Mouse (Mus musculus) B cell, adult 2 months (primary cell): ENCODE results near the gene Slc37a3.
"Not testable (repeated sequence)": the region's sequence is repeated elsewhere in the genome, so short reads cannot be mapped to it uniquely, and the experiment has no call there.

Source experiments
- DNase-seq, 2 experiments: peaks; one replicate each; pipeline ENCODE4 v3.0.0; 2022

Slc37a3 gene

GRCm38 (mm10) chr6:39378161-39378835, 823 bp upstream of the Slc37a3 start:
- not testable (repeated sequence) for DNase-seq

- no peak for DNase-seq
Observed at GRCm38 (mm10) chr6:39376775-39377174, 700 bp downstream of the Slc37a3 start.

GRCm38 (mm10) chr6:39373301-39373955, 4.0 kb downstream of the Slc37a3 start:
- DNase-seq, result no peak

- peak; percentile 43 to 49 for DNase-seq
Observed at GRCm38 (mm10) chr6:39372727-39373126, 4.7 kb downstream of the Slc37a3 start.

- DNase-seq, result no peak
Observed at GRCm38 (mm10) chr6:39372042-39372441, 5.4 kb downstream of the Slc37a3 start.

- no peak for DNase-seq
Observed at GRCm38 (mm10) chr6:39369631-39370030, 7.8 kb downstream of the Slc37a3 start.

- DNase-seq, result no peak
Observed at GRCm38 (mm10) chr6:39362684-39363083, 14.8 kb downstream of the Slc37a3 start.

GRCm38 (mm10) chr6:39359207-39359606, 18.3 kb downstream of the Slc37a3 start:
- peak; percentile 23 to 30 for DNase-seq

GRCm38 (mm10) chr6:39348946-39349345, 28.5 kb downstream of the Slc37a3 start:
- no peak for DNase-seq

- DNase-seq, result no peak
Observed at GRCm38 (mm10) chr6:39347880-39348814, 29.3 kb downstream of the Slc37a3 start.

GRCm38 (mm10) chr6:39346991-39347501, 30.4 kb downstream of the Slc37a3 start:
- DNase-seq, result no peak

- DNase-seq, result no peak
Observed at GRCm38 (mm10) chr6:39345430-39345829, 32.0 kb downstream of the Slc37a3 start.

GRCm38 (mm10) chr6:39344020-39344419, 33.5 kb downstream of the Slc37a3 start:
- peak; percentile 92 to 93 for DNase-seq

- no peak for DNase-seq
Observed at GRCm38 (mm10) chr6:39341798-39342197, 35.7 kb downstream of the Slc37a3 start.

- no peak for DNase-seq
Observed at GRCm38 (mm10) chr6:39338359-39338758, 39.1 kb downstream of the Slc37a3 start.

GRCm38 (mm10) chr6:39334873-39335272, 42.6 kb downstream of the Slc37a3 start:
- no peak for DNase-seq

- peak; percentile 58 to 63 for DNase-seq
Observed at GRCm38 (mm10) chr6:39334224-39334623, 43.3 kb downstream of the Slc37a3 start.

- DNase-seq, result peak in 1 of 2 experiments; percentile 29
Observed at GRCm38 (mm10) chr6:39331998-39332700, 45.3 kb downstream of the Slc37a3 start.

- no peak for DNase-seq
Observed at GRCm38 (mm10) chr6:39330981-39331380, 46.5 kb downstream of the Slc37a3 start.

- no peak for DNase-seq
Observed at GRCm38 (mm10) chr6:39320286-39320685, 57.2 kb downstream of the Slc37a3 start.

GRCm38 (mm10) chr6:39319061-39319761, 58.3 kb downstream of the Slc37a3 start:
- DNase-seq, result peak; percentile 63 to 65

- no peak for DNase-seq
Observed at GRCm38 (mm10) chr6:39318631-39319010, 58.9 kb downstream of the Slc37a3 start.
